Mouse (Mus musculus) hindbrain, embryonic 14.5 days (tissue): ENCODE measurements around the gene Hfe2. TPM values are rescaled to one million over a fixed set of nuclear protein-coding genes. Genes with fewer than 3 reads are reported as not detected.
A peak's percentile ranks its signal among the peaks of the same experiment; 100 is the strongest.

ENCODE experiments used
- ATAC-seq: fragments of 200-750 bp; cut with Nextera tagmentation; 2 replicates; pipeline ENCODE4 v1.8.0; 2017; ENCODE audit warnings: moderate number of reproducible peaks, mild to moderate bottlenecking, moderate TSS enrichment, moderate library complexity; ENCODE audit not compliant: low FRiP score
- DNase-seq: peaks from one replicate; pipeline ENCODE4 v3.0.0-alpha.2; 2015; ENCODE audit warnings: low spot score
- H3K27ac ChIP-seq: fragments of 300-500 bp; sonication (generic); 2 replicates; pipeline ENCODE4 v1.5.1; 2014; ENCODE audit warnings: mild to moderate bottlenecking, moderate library complexity
- H3K27me3 ChIP-seq: fragments of 300-500 bp; sonication (generic); 2 replicates; pipeline ENCODE4 v1.6.1; 2014; ENCODE audit warnings: mild to moderate bottlenecking, low read length, mixed read lengths; ENCODE audit not compliant: control insufficient read depth, insufficient read depth
- H3K36me3 ChIP-seq: fragments of 300-500 bp; sonication (generic); replicated peaks from 2 replicates; pipeline ENCODE4 v1.6.1; 2014; ENCODE audit not compliant: control insufficient read depth, insufficient read depth
- H3K4me1 ChIP-seq: fragments of 300-500 bp; sonication (generic); replicated peaks from 2 replicates; pipeline ENCODE4 v1.6.1; 2014; ENCODE audit warnings: antibody characterized with exemption, low read length, mixed read lengths; ENCODE audit not compliant: control insufficient read depth, insufficient read depth
- H3K4me2 ChIP-seq: fragments of 300-500 bp; sonication (generic); replicated peaks from 2 replicates; pipeline ENCODE4 v1.6.1; 2014; ENCODE audit warnings: mild to moderate bottlenecking, moderate library complexity
- H3K4me3 ChIP-seq: fragments of 300-500 bp; sonication (generic); replicated peaks from 2 replicates; pipeline ENCODE4 v1.5.1; 2014; ENCODE audit warnings: mild to moderate bottlenecking, low read length
- H3K9ac ChIP-seq: fragments of 300-500 bp; sonication (generic); 2 replicates; pipeline ENCODE4 v1.6.1; 2014
- H3K9me3 ChIP-seq: fragments of 300-500 bp; sonication (generic); 2 replicates; pipeline ENCODE4 v1.6.1; 2016; ENCODE audit warnings: low read length; ENCODE audit not compliant: control insufficient read depth
- WGBS: fragments of 180-500 bp; shearing (Covaris S2); extraction: QIAGEN DNeasy Blood & Tissue Kit; methylation state at CpG from one replicate; pipeline ENCODE4 v1.1.7; 2014; 5-methylcytosine and 5-hydroxymethylcytosine counted together
- polyA plus RNA-seq: library from polyadenylated mRNA; unstranded; fragments of >200 nt; fragmentation: Nextera tagmentation; extraction: Ambion mirVana; gene quantifications from 2 replicates; pipeline ENCODE4 v1.2.1, GENCODE M21; 2014

Hfe2 gene
- polyA plus RNA-seq, 1 experiment from 2014 or later, result 2.1 TPM

- peaks cover 44% of the 10 kb centered on the region for H3K4me1 ChIP-seq
- H3K27me3 ChIP-seq, result no peaks in the 10 kb centered on the region
- H3K9ac ChIP-seq, result peak overlapping the region; percentile 61
- H3K9me3 ChIP-seq, result no peaks in the 10 kb centered on the region
- WGBS, result 35% methylated on average over 10 of the region's 10 CpGs
- H3K36me3 ChIP-seq, result peaks cover 21% of the 10 kb centered on the region
- ATAC-seq (no peak), DNase-seq (no peak)
- no peak overlapping the region; the same call in 1 of the 2 replicates for H3K27ac ChIP-seq
- H3K4me2 ChIP-seq, result peak overlapping the region; percentile 85
- peak overlapping the region; percentile 64 for H3K4me3 ChIP-seq
Measured at GRCm38 (mm10) chr3:96558668-96559196, 33.8 kb downstream of the Hfe2 start.

- ATAC-seq, result no peak
- H3K27me3 ChIP-seq, result no peaks in the 10 kb centered on the region
- no peak for DNase-seq
- peak overlapping the region; percentile 64 for H3K4me3 ChIP-seq
- WGBS, result 81% methylated on average over 12 of the region's 12 CpGs
- peak overlapping the region; percentile 85 for H3K4me2 ChIP-seq
- peaks cover 21% of the 10 kb centered on the region for H3K36me3 ChIP-seq
- H3K27ac ChIP-seq, result no peak overlapping the region
- H3K9ac ChIP-seq, result peak overlapping the region; percentile 61
- H3K4me1 ChIP-seq, result peaks cover 44% of the 10 kb centered on the region
- H3K9me3 ChIP-seq, result no peaks in the 10 kb centered on the region
Measured at GRCm38 (mm10) chr3:96559398-96559910, 34.5 kb downstream of the Hfe2 start.

- Histone ChIP-seq H3K4me3 (peak overlapping the region; percentile 64), H3K4me1 (peaks cover 44% of the 10 kb centered on the region), H3K27ac (no peak overlapping the region), H3K9ac (peak overlapping the region; percentile 61), H3K4me2 (peak overlapping the region; percentile 85), H3K27me3 (no peaks in the 10 kb centered on the region), H3K9me3 (no peaks in the 10 kb centered on the region), H3K36me3 (peaks cover 21% of the 10 kb centered on the region)
- DNase-seq, result no peak
- no peak for ATAC-seq
- WGBS, result 87% methylated on average over 23 of the region's 23 CpGs
Measured at GRCm38 (mm10) chr3:96559911-96560850, 35.2 kb downstream of the Hfe2 start.

- ATAC-seq (no peak), DNase-seq (no peak)
- Histone ChIP-seq H3K4me2 (peak overlapping the region; percentile 85), H3K4me1 (peaks cover 44% of the 10 kb centered on the region), H3K27ac (no peak overlapping the region), H3K36me3 (peaks cover 21% of the 10 kb centered on the region), H3K9me3 (no peaks in the 10 kb centered on the region), H3K9ac (no peak overlapping the region), H3K4me3 (peak overlapping the region; percentile 64), H3K27me3 (no peaks in the 10 kb centered on the region)
- 87% methylated on average over 9 of the region's 9 CpGs for WGBS
Measured at GRCm38 (mm10) chr3:96560881-96561668, 36.1 kb downstream of the Hfe2 start.

GRCm38 (mm10) chr3:96561946-96562681 lies 37.1 kb downstream of the Hfe2 start:
- ATAC-seq, result no peak
- Histone ChIP-seq H3K4me2 (peak overlapping the region; percentile 85), H3K4me1 (peaks cover 34% of the 10 kb centered on the region), H3K27ac (peak overlapping the region; percentile 54; the same call in 1 of the 2 replicates), H3K36me3 (peaks cover 21% of the 10 kb centered on the region), H3K9ac (no peak overlapping the region), H3K27me3 (no peaks in the 10 kb centered on the region), H3K4me3 (no peak overlapping the region), H3K9me3 (no peaks in the 10 kb centered on the region)
- DNase-seq, result no peak
- 54% methylated on average over 10 of the region's 10 CpGs for WGBS

- Histone ChIP-seq H3K9me3 (no peaks in the 10 kb centered on the region), H3K27ac (no peak overlapping the region), H3K36me3 (peaks cover 21% of the 10 kb centered on the region), H3K4me2 (no peak overlapping the region), H3K4me3 (no peak overlapping the region), H3K27me3 (no peaks in the 10 kb centered on the region), H3K4me1 (peaks cover 33% of the 10 kb centered on the region), H3K9ac (no peak overlapping the region)
- DNase-seq (no peak), ATAC-seq (no peak)
- WGBS, result 97% methylated on average over 8 of the region's 8 CpGs
Measured at GRCm38 (mm10) chr3:96563267-96563666, 38.3 kb downstream of the Hfe2 start.

GRCm38 (mm10) chr3:96563911-96564632 lies 39.1 kb downstream of the Hfe2 start:
- 81% methylated on average over 10 of the region's 10 CpGs for WGBS
- DNase-seq, result no peak
- Histone ChIP-seq H3K27me3 (no peaks in the 10 kb centered on the region), H3K4me1 (peaks cover 29% of the 10 kb centered on the region), H3K36me3 (peaks cover 21% of the 10 kb centered on the region), H3K9me3 (no peaks in the 10 kb centered on the region), H3K4me3 (no peak overlapping the region), H3K4me2 (no peak overlapping the region), H3K27ac (no peak overlapping the region), H3K9ac (no peak overlapping the region)
- no peak for ATAC-seq

GRCm38 (mm10) chr3:96564633-96565032 lies 39.7 kb downstream of the Hfe2 start:
- H3K4me1 ChIP-seq, result peaks cover 23% of the 10 kb centered on the region
- H3K27me3 ChIP-seq, result no peaks in the 10 kb centered on the region
- no peak overlapping the region for H3K27ac ChIP-seq
- no peaks in the 10 kb centered on the region for H3K9me3 ChIP-seq
- no peak overlapping the region for H3K4me3 ChIP-seq
- no peak for DNase-seq
- H3K36me3 ChIP-seq, result peaks cover 19% of the 10 kb centered on the region
- 68% methylated on average over 7 of the region's 7 CpGs for WGBS
- ATAC-seq, result no peak
- H3K4me2 ChIP-seq, result no peak overlapping the region
- H3K9ac ChIP-seq, result no peak overlapping the region
